Mouse (Mus musculus): Measurements from ENCODE around the gene Rag2.

GRCm38 (mm10) chr2:101581418-101581817 lies 43.1 kb upstream of the Rag2 start:
- TF ChIP-seq POLR2A (IDR thresholded peaks at IDR 0.05; ENCODE audit: low read depth, low read length), result no peak
- no peak for TF ChIP-seq CTCF (IDR thresholded peaks at IDR 0.05; ENCODE audit: extremely low read depth, insufficient read length, insufficient replicate concordance, low read depth, low read length)
